Mouse (Mus musculus) midbrain, postnatal 0 days (tissue): ENCODE measurements around the gene Calcoco1. TPM values are rescaled to one million over a fixed set of nuclear protein-coding genes. Genes with fewer than 3 reads are reported as not detected.
A peak's percentile ranks its signal among the peaks of the same experiment; 100 is the strongest.

Experiments
- ATAC-seq: fragments of 200-750 bp; cut with Nextera tagmentation; 2 replicates; pipeline ENCODE4 v1.8.0; 2017; ENCODE audit warnings: moderate number of reproducible peaks, mild to moderate bottlenecking, moderate TSS enrichment, moderate library complexity; ENCODE audit not compliant: low FRiP score
- DNase-seq: peaks from one replicate; pipeline ENCODE4 v3.0.0-alpha.2; 2015; ENCODE audit warnings: low spot score
- H3K27ac ChIP-seq: fragments of 300-500 bp; sonication (generic); 2 replicates; pipeline ENCODE4 v1.5.1; 2014; ENCODE audit warnings: low read depth, mild to moderate bottlenecking, low read length, mixed read lengths
- H3K27me3 ChIP-seq: fragments of 300-500 bp; sonication (generic); 2 replicates; pipeline ENCODE4 v1.6.1; 2014; ENCODE audit warnings: low read length, control low read depth, mixed read lengths; ENCODE audit not compliant: insufficient read depth
- H3K36me3 ChIP-seq: fragments of 300-500 bp; sonication (generic); 2 replicates; pipeline ENCODE4 v1.6.1; 2014; ENCODE audit warnings: low read length, control low read depth, mixed read lengths; ENCODE audit not compliant: insufficient read depth
- H3K4me1 ChIP-seq: fragments of 300-500 bp; sonication (generic); 2 replicates; pipeline ENCODE4 v1.6.1; 2014; ENCODE audit warnings: mild to moderate bottlenecking, control low read depth, antibody characterized with exemption, low read length, mixed read lengths; ENCODE audit not compliant: insufficient read depth
- H3K4me2 ChIP-seq: fragments of 300-500 bp; sonication (generic); 2 replicates; pipeline ENCODE4 v1.6.1; 2014; ENCODE audit warnings: low read depth, mild to moderate bottlenecking, low read length, mixed read lengths; ENCODE audit not compliant: poor library complexity, severe bottlenecking
- H3K4me3 ChIP-seq: fragments of 300-500 bp; sonication (generic); 2 replicates; pipeline ENCODE4 v1.5.1; 2014; ENCODE audit warnings: low read depth, mild to moderate bottlenecking, low read length, moderate library complexity
- H3K9ac ChIP-seq: fragments of 300-500 bp; sonication (generic); replicated peaks from 2 replicates; pipeline ENCODE4 v1.6.1; 2014; ENCODE audit warnings: mild to moderate bottlenecking, low read length, moderate library complexity, mixed read lengths; ENCODE audit not compliant: poor library complexity, severe bottlenecking
- H3K9me3 ChIP-seq: fragments of 300-500 bp; sonication (generic); 2 replicates; pipeline ENCODE4 v1.6.1; 2016; ENCODE audit warnings: low read length, control low read depth
- CTCF ChIP-seq: IDR thresholded peaks from 2 replicates; pipeline ENCODE4 v1.5.1; 2016; ENCODE audit warnings: antibody characterized with exemption, mild to moderate bottlenecking
- WGBS: fragments of 180-500 bp; shearing (Covaris S2); extraction: QIAGEN DNeasy Blood & Tissue Kit; methylation state at CpG from one replicate; pipeline ENCODE4 v1.1.7; 2014; 5-methylcytosine and 5-hydroxymethylcytosine counted together
- polyA plus RNA-seq: library from polyadenylated mRNA; unstranded; fragments of >200 nt; fragmentation: Nextera tagmentation; extraction: Ambion mirVana; gene quantifications from 2 replicates; pipeline ENCODE4 v1.2.1, GENCODE M21; 2015
- total RNA-seq: library from RNA; depleted of rRNA; stranded (reverse); fragments of >200 nt; gene quantifications from 2 replicates; pipeline ENCODE4 v1.2.3, GENCODE M21; 2014

Calcoco1 gene
- total and polyA plus RNA-seq, 2 experiments from 2014 or later = 27.2 to 34.4 TPM

GRCm38 (mm10) chr15:102747286-102747640 lies 25.3 kb upstream of the Calcoco1 start:
- Histone ChIP-seq H3K9me3 (no peaks in the 10 kb centered on the region), H3K4me2 (peak overlapping the region; percentile 67), H3K4me1 (peaks cover 27% of the 10 kb centered on the region), H3K36me3 (no peaks in the 10 kb centered on the region), H3K27ac (peak overlapping the region; percentile 98), H3K4me3 (peak overlapping the region; percentile 34), H3K9ac (peak overlapping the region; percentile 75), H3K27me3 (no peaks in the 10 kb centered on the region; the same call in 1 of the 2 replicates)
- ATAC-seq (no peak), DNase-seq (no peak)
- 2% methylated on average over 20 of the region's 20 CpGs for WGBS
- no peak for TF ChIP-seq CTCF

- under 1% methylated on average over 64 of the region's 75 CpGs for WGBS
- Histone ChIP-seq H3K36me3 (no peaks in the 10 kb centered on the region), H3K4me3 (peak overlapping the region; percentile 34), H3K9me3 (no peaks in the 10 kb centered on the region), H3K27ac (peak overlapping the region; percentile 98), H3K9ac (peak overlapping the region; percentile 75), H3K27me3 (no peaks in the 10 kb centered on the region), H3K4me2 (peak overlapping the region; percentile 67), H3K4me1 (peaks cover 27% of the 10 kb centered on the region)
- peak; percentile 87 for DNase-seq
- no peak for TF ChIP-seq CTCF
- ATAC-seq = peak; percentile 71
Measured at GRCm38 (mm10) chr15:102746488-102747285, 24.7 kb upstream of the Calcoco1 start.

GRCm38 (mm10) chr15:102746126-102746487 lies 24.1 kb upstream of the Calcoco1 start:
- Histone ChIP-seq H3K27me3 (no peaks in the 10 kb centered on the region), H3K9ac (peak overlapping the region; percentile 75), H3K36me3 (no peaks in the 10 kb centered on the region), H3K27ac (peak overlapping the region; percentile 98), H3K9me3 (no peaks in the 10 kb centered on the region), H3K4me1 (peaks cover 27% of the 10 kb centered on the region), H3K4me3 (no peak overlapping the region; the same call in 1 of the 2 replicates), H3K4me2 (peak overlapping the region; percentile 67)
- ATAC-seq (peak; percentile 1; the same call in 1 of the 2 replicates), DNase-seq (peak; percentile 83)
- WGBS = 5% methylated on average over 11 of the region's 11 CpGs
- no peak for TF ChIP-seq CTCF

- Histone ChIP-seq H3K9ac (no peak overlapping the region), H3K27ac (peak overlapping the region; percentile 98), H3K36me3 (no peaks in the 10 kb centered on the region), H3K4me2 (no peak overlapping the region), H3K27me3 (no peaks in the 10 kb centered on the region), H3K4me1 (peaks cover 27% of the 10 kb centered on the region), H3K9me3 (no peaks in the 10 kb centered on the region), H3K4me3 (no peak overlapping the region)
- DNase-seq (no peak), ATAC-seq (no peak)
- 49% methylated on average over 5 of the region's 5 CpGs for WGBS
- no peak for TF ChIP-seq CTCF
Measured at GRCm38 (mm10) chr15:102745387-102745786, 23.4 kb upstream of the Calcoco1 start.

GRCm38 (mm10) chr15:102744831-102745230 lies 22.9 kb upstream of the Calcoco1 start:
- Histone ChIP-seq H3K4me3 (no peak overlapping the region), H3K4me1 (peaks cover 27% of the 10 kb centered on the region), H3K4me2 (no peak overlapping the region), H3K9me3 (no peaks in the 10 kb centered on the region), H3K27me3 (no peaks in the 10 kb centered on the region), H3K9ac (peak overlapping the region; percentile 14; the same call in 1 of the 2 replicates), H3K36me3 (no peaks in the 10 kb centered on the region), H3K27ac (peak overlapping the region; percentile 98)
- no peak for DNase-seq
- 33% methylated on average over 9 of the region's 9 CpGs for WGBS
- ATAC-seq = no peak
- no peak for TF ChIP-seq CTCF

- no peak overlapping the region for H3K4me2 ChIP-seq
- no peaks in the 10 kb centered on the region for H3K27me3 ChIP-seq
- no peak for TF ChIP-seq CTCF
- ATAC-seq (no peak), DNase-seq (no peak)
- H3K4me1 ChIP-seq = peaks cover 27% of the 10 kb centered on the region
- no peak overlapping the region for H3K4me3 ChIP-seq
- no peaks in the 10 kb centered on the region for H3K36me3 ChIP-seq
- no peaks in the 10 kb centered on the region for H3K9me3 ChIP-seq
- 19% methylated on average over 7 of the region's 7 CpGs for WGBS
- peak overlapping the region; percentile 14; the same call in 1 of the 2 replicates for H3K9ac ChIP-seq
- H3K27ac ChIP-seq = peak overlapping the region; percentile 98
Measured at GRCm38 (mm10) chr15:102744416-102744815, 22.4 kb upstream of the Calcoco1 start.
